Mouse (Mus musculus) thymus, adult 2 months (tissue): ENCODE measurements around the gene Hbq1a.

Experiments used
- CTCF ChIP-seq: fragments of 200-500 bp; IDR thresholded peaks from 2 replicates; pipeline ENCODE4 v1.5.1; 2012; ENCODE audit warnings: mild to moderate bottlenecking, control low read depth, low read length, moderate library complexity, borderline replicate concordance; ENCODE audit not compliant: control insufficient read depth, poor library complexity, insufficient read depth; ENCODE audit errors: extremely low read depth
- POLR2A ChIP-seq: fragments of 200-500 bp; IDR thresholded peaks from 2 replicates; pipeline ENCODE4 v1.6.1; 2012; ENCODE audit warnings: mild to moderate bottlenecking, low read length, control low read depth, moderate library complexity; ENCODE audit not compliant: control insufficient read depth, poor library complexity, insufficient read depth; ENCODE audit errors: extremely low read depth

DNA sequence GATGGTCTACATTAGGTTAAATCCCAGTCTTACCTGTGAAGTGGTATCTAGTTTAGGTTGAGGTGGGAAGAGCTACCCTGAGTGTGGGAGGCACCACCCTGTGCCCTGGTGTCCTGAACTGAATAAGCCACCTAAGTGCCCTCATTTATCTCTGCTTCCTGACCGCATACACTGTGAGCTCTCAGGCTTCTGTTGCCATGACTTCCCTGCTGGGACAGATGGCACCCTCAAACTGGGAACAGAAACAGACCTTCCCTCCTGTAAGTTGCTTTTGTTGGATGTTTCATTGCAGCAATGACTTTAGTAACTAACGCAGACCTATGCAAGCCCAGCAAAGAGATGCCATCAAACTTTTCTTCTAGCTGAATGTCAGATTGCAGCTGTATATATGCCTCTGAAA lies 33.4 kb downstream of the Hbq1a start:
- no peak for TF ChIP-seq CTCF
- no peak for TF ChIP-seq POLR2A
